Mouse (Mus musculus): ENCODE data around the gene Zfyve19.

DNA sequence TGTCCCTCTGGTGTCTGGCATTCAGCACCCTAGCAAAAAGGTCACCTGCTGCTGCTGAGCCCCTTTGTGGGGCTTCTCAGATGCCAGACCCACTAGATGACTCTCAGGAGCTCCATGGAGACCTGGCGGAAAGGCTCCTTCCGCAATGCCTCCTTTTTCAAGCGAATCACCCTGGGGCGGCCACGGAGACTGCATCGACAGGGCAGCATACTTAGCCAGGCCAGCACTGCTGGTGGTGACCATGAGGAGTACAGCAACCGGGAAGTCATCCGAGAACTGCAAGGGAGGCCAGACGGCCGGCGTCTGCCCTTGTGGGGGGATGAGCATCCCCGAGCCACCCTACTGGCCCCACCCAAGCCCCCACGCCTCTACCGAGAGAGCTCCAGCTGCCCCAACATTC, 33.6 kb upstream of the Zfyve19 start:
- TF ChIP-seq POLR2A (IDR thresholded peaks at IDR 0.05; ENCODE audit: borderline replicate concordance, control insufficient read depth, low read depth, low read length), result no peak
- no peak for TF ChIP-seq CTCF (IDR thresholded peaks at IDR 0.05; ENCODE audit: control insufficient read depth, insufficient read depth, low read length)
